Mouse (Mus musculus) megakaryocyte-erythroid progenitor cell, adult 5 weeks (primary cell): ENCODE measurements around the gene Gm21440. TPM values are rescaled to one million over a fixed set of nuclear protein-coding genes. Genes with fewer than 3 reads are reported as not detected.

Experiments used
- polyA plus RNA-seq: library from polyadenylated mRNA; stranded (reverse); fragments of >175 nt; gene quantifications from 2 replicates; pipeline ENCODE4 v1.2.3, GENCODE M21; 2012

The Gm21440 gene
- not detected in 2 replicates for polyA plus RNA-seq

GRCm38 (mm10) chrY:13252091-13252490, at the start of gene Gm21440, which contains the start of gene Gm21454:
Gene Gm21440 (plus strand): TSS chrY:13252391.
Gene Gm21454 (plus strand): TSS chrY:13252442.

GRCm38 (mm10) chrY:13223828-13224227, 28.4 kb upstream of the Gm21440 start, which contains the start of gene Gm21828:
Gene Gm21828 (minus strand): TSS chrY:13223928.

Other genes with a start within 250 kb of the Gm21440 start
- not detected in 2 replicates for gene Gm20807, start 209.5 kb upstream of the Gm21440 start, polyA plus RNA-seq
- not detected in 2 replicates for gene Gm21891, start 118.9 kb upstream of the Gm21440 start, polyA plus RNA-seq
- gene Gm21425, start 90.4 kb upstream of the Gm21440 start, polyA plus RNA-seq, result not detected in 2 replicates
- not detected in 2 replicates for gene Gm21828, start 28.5 kb upstream of the Gm21440 start, polyA plus RNA-seq
- gene Gm21454, start 51 bp downstream of the Gm21440 start, polyA plus RNA-seq, result not detected in 2 replicates
- not detected in 2 replicates for gene Gm21725, start 96.7 kb downstream of the Gm21440 start, polyA plus RNA-seq
- not detected in 2 replicates for gene Gm21866, start 213.2 kb downstream of the Gm21440 start, polyA plus RNA-seq
- not detected in 2 replicates for gene Gm20773, start 241.6 kb downstream of the Gm21440 start, polyA plus RNA-seq